Mouse (Mus musculus) MEL (cell line): ENCODE results near the gene Gm42791. TPM values are rescaled to one million over a fixed set of nuclear protein-coding genes. Genes with fewer than 3 reads are reported as not detected.

Experiments
- DNase-seq: peaks from one replicate; pipeline ENCODE4 v3.0.0; 2011; ENCODE audit warnings: low read depth, low spot score
- H3K27ac ChIP-seq: 2 replicates; pipeline ENCODE4 v1.5.1; 2012; ENCODE audit warnings: low read depth, mild to moderate bottlenecking, control low read depth, low read length, moderate library complexity; ENCODE audit not compliant: control insufficient read depth
- H3K27me3 ChIP-seq, 2 experiments: fragments of 150-350 bp in 1 of 2; sonication (generic) in 1 of 2; 2 replicates each; pipeline ENCODE4 v1.6.1; 2012; ENCODE audit warnings: low read length in 2 of 2, mild to moderate bottlenecking in 2 of 2, improper control_type of control experiment in 1 of 2, moderate library complexity in 1 of 2; ENCODE audit not compliant: insufficient read depth in 2 of 2, control insufficient read depth in 1 of 2
- H3K36me3 ChIP-seq, 2 experiments: 2 replicates each; pipeline ENCODE4 v1.6.1; 2012 to 2014; ENCODE audit warnings: low read length in 2 of 2, improper control_type of control experiment in 1 of 2, inconsistent platforms in 1 of 2, mild to moderate bottlenecking in 1 of 2; ENCODE audit not compliant: insufficient read depth in 2 of 2, control insufficient read depth in 1 of 2
- H3K4me1 ChIP-seq, 2 experiments: fragments of 150-350 bp in 1 of 2; sonication (generic) in 1 of 2; 2 replicates each; pipeline ENCODE4 v1.6.1; 2012; ENCODE audit warnings: low read length in 2 of 2, improper control_type of control experiment in 1 of 2, mild to moderate bottlenecking in 1 of 2; ENCODE audit not compliant: insufficient read depth in 2 of 2, control insufficient read depth in 1 of 2
- H3K4me3 ChIP-seq, 2 experiments: fragments of 150-350 bp in 1 of 2; sonication (generic) in 1 of 2; 2 replicates each; pipeline ENCODE4 v1.5.1; 2012; ENCODE audit warnings: low read depth in 2 of 2, low read length in 2 of 2, mild to moderate bottlenecking in 2 of 2, moderate library complexity in 2 of 2, control low read depth in 1 of 2, improper control_type of control experiment in 1 of 2; ENCODE audit not compliant: control insufficient read depth in 1 of 2, insufficient read depth in 1 of 2
- H3K79me2 ChIP-seq: 2 replicates; pipeline ENCODE4 v1.6.1; 2012; ENCODE audit warnings: mild to moderate bottlenecking, low read length, moderate library complexity; ENCODE audit not compliant: control insufficient read depth, poor library complexity, insufficient read depth
- H3K9ac ChIP-seq: 2 replicates; pipeline ENCODE4 v1.6.1; 2012; ENCODE audit warnings: low read depth, mild to moderate bottlenecking, control low read depth, low read length, moderate library complexity; ENCODE audit not compliant: control insufficient read depth, poor library complexity, severe bottlenecking
- H3K9me3 ChIP-seq: fragments of 150-350 bp; sonication (generic); replicated peaks from 2 replicates; pipeline ENCODE4 v1.6.1; 2012; ENCODE audit warnings: mild to moderate bottlenecking, low read length, improper control_type of control experiment, moderate library complexity; ENCODE audit not compliant: insufficient read depth
- BHLHE40 ChIP-seq: IDR thresholded peaks from 2 replicates; pipeline ENCODE4 v1.6.1; 2012; ENCODE audit warnings: low read depth, mild to moderate bottlenecking, inconsistent platforms, low read length, improper control_type of control experiment, borderline replicate concordance
- CHD2 ChIP-seq: IDR thresholded peaks from 2 replicates; pipeline ENCODE4 v1.6.1; 2011; ENCODE audit warnings: low read length, improper control_type of control experiment
- E2F4 ChIP-seq: IDR thresholded peaks from 2 replicates; pipeline ENCODE4 v1.6.1; 2011; ENCODE audit warnings: low read depth, low read length, improper control_type of control experiment, borderline replicate concordance
- EP300 ChIP-seq, 2 experiments: IDR thresholded peaks; 2 replicates each; pipeline ENCODE4 v1.6.1; 2011; ENCODE audit warnings: improper control_type of control experiment in 2 of 2, low read length in 2 of 2, low read depth in 1 of 2, mild to moderate bottlenecking in 1 of 2
- GATA1 ChIP-seq: IDR thresholded peaks from 2 replicates; pipeline ENCODE4 v1.6.1; 2011; ENCODE audit warnings: low read depth, low read length, improper control_type of control experiment
- HCFC1 ChIP-seq: IDR thresholded peaks from 2 replicates; pipeline ENCODE4 v1.6.1; 2012; ENCODE audit warnings: low read depth, mild to moderate bottlenecking, inconsistent platforms, low read length, improper control_type of control experiment, moderate library complexity
- MAX ChIP-seq: IDR thresholded peaks from 2 replicates; pipeline ENCODE4 v1.6.1; 2011; ENCODE audit warnings: low read length, improper control_type of control experiment
- MEF2A ChIP-seq: IDR thresholded peaks from 2 replicates; pipeline ENCODE4 v1.6.1; 2014; ENCODE audit warnings: low read depth, mild to moderate bottlenecking, inconsistent platforms, low read length, improper control_type of control experiment; ENCODE audit not compliant: poor library complexity, insufficient replicate concordance, severe bottlenecking; ENCODE audit errors: extremely low read depth
- MXI1 ChIP-seq: IDR thresholded peaks from 2 replicates; pipeline ENCODE4 v1.6.1; 2011; ENCODE audit warnings: mild to moderate bottlenecking, low read depth, low read length, improper control_type of control experiment
- MYB ChIP-seq: IDR thresholded peaks from 2 replicates; pipeline ENCODE4 v1.6.1; 2011; ENCODE audit warnings: mild to moderate bottlenecking, low read depth, low read length, improper control_type of control experiment
- MYC ChIP-seq: IDR thresholded peaks from 2 replicates; pipeline ENCODE4 v1.6.1; 2011; ENCODE audit warnings: low read depth, mild to moderate bottlenecking, low read length, improper control_type of control experiment, moderate library complexity
- POLR2A ChIP-seq, 2 experiments: IDR thresholded peaks; 2 replicates each; pipeline ENCODE4 v1.6.1; 2011 to 2012; ENCODE audit warnings: low read length in 2 of 2, mild to moderate bottlenecking in 2 of 2, control low read depth in 1 of 2, improper control_type of control experiment in 1 of 2, low read depth in 1 of 2, moderate library complexity in 1 of 2; ENCODE audit not compliant: control insufficient read depth in 1 of 2, insufficient read depth in 1 of 2, poor library complexity in 1 of 2
- POLR2AphosphoS2 ChIP-seq: IDR thresholded peaks from 2 replicates; pipeline ENCODE4 v1.6.1; 2011; ENCODE audit warnings: low read length, improper control_type of control experiment
- POLR2AphosphoS5 ChIP-seq: IDR thresholded peaks from 2 replicates; pipeline ENCODE4 v1.6.1; 2012; ENCODE audit warnings: low read depth, borderline replicate concordance, mild to moderate bottlenecking, inconsistent platforms, low read length, moderate library complexity, mixed read lengths
- RCOR1 ChIP-seq: IDR thresholded peaks from 2 replicates; pipeline ENCODE4 v1.6.1; 2012; ENCODE audit warnings: low read depth, mild to moderate bottlenecking, inconsistent platforms, low read length, improper control_type of control experiment
- SIN3A ChIP-seq: IDR thresholded peaks from 2 replicates; pipeline ENCODE4 v1.6.1; 2012; ENCODE audit warnings: low read length, improper control_type of control experiment, inconsistent platforms
- SMC3 ChIP-seq: IDR thresholded peaks from 2 replicates; pipeline ENCODE4 v1.6.1; 2011; ENCODE audit warnings: low read depth, low read length, improper control_type of control experiment
- TBP ChIP-seq: IDR thresholded peaks from 2 replicates; pipeline ENCODE4 v1.8.0; 2011; ENCODE audit warnings: low read depth, low read length, improper control_type of control experiment
- TCF12 ChIP-seq: IDR thresholded peaks from 2 replicates; pipeline ENCODE4 v1.6.1; 2014; ENCODE audit warnings: low read depth, mild to moderate bottlenecking, inconsistent platforms, low read length, improper control_type of control experiment, moderate library complexity
- USF2 ChIP-seq, 2 experiments: IDR thresholded peaks; 2 replicates each; pipeline ENCODE4 v1.6.1; 2011 to 2012; ENCODE audit warnings: improper control_type of control experiment in 2 of 2, low read length in 2 of 2, borderline replicate concordance in 1 of 2, inconsistent platforms in 1 of 2, low read depth in 1 of 2, mild to moderate bottlenecking in 1 of 2; ENCODE audit not compliant: insufficient read depth in 1 of 2
- ZC3H11A ChIP-seq: IDR thresholded peaks from 2 replicates; pipeline ENCODE4 v1.6.1; 2012; ENCODE audit warnings: low read depth, mild to moderate bottlenecking, inconsistent platforms, low read length, improper control_type of control experiment
- ZKSCAN1 ChIP-seq: IDR thresholded peaks from 2 replicates; pipeline ENCODE4 v1.6.1; 2012; ENCODE audit warnings: low read depth, mild to moderate bottlenecking, inconsistent platforms, low read length, improper control_type of control experiment, moderate library complexity
- polyA plus RNA-seq, 2 experiments: library from polyadenylated mRNA; stranded (reverse) in 1 of 2; unstranded in 1 of 2; fragments of >175 nt in 1 of 2; fragments of >200 nt in 1 of 2; gene quantifications; 2 replicates each; pipeline versions ENCODE4 v1.2.1 to v1.2.4; 2012; ENCODE audit warnings: low replicate concordance in 2 of 2, low read depth in 1 of 2; ENCODE audit not compliant: insufficient read length in 2 of 2, insufficient read depth in 1 of 2, missing spikeins in 1 of 2
- total RNA-seq: library from RNA; depleted of rRNA; stranded (reverse); fragments of 300-350 nt; gene quantifications from 2 replicates; pipeline ENCODE4 v1.2.3, GENCODE M21; 2012

The Gm42791 gene
- total and polyA plus RNA-seq, 3 experiments = 1.2 to 2.1 TPM; not detected in 1

DNA sequence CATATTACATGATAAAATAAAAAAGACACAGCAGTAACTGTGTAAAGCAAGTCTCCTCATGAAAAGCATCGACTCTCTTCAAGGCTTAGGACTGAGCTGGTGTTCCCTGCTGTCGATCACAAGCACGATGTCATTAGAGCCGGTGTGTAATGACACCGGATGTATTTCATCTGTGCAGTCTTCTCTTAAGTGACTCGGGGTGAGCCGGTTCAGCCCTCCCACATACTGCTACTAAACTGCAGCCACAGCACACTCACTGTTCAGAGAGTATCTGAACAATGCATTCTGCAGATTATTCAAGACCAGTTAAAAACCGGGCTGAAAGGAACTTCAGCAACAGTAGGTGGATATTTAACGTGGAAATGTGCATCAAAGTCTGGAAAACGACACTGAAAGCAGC lies 71.5 kb downstream of the Gm42791 start:
- Histone ChIP-seq H3K9me3 (no peaks in the 10 kb centered on the region), H3K36me3 (peaks cover 5 to 15% of the 10 kb centered on the region in 2 experiments)

DNA sequence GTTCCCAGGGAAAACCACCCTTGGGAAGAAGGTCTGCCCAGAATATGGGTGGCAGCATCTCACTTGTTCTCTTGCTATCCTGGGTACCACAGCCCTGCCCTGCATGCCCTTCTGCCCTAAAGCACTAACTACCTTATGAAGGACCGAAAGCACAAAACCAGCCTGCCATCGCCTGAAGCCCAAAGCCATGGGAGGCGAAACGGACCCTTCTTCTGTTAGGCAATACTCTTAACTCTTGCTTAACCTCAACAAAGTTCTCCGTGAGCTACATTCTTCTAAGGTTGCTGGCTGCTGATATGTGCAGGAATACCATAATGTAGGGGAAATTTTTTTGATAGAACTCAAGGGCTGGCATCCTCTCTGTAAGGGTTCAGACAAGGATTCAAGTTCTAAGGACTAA lies 72.2 kb downstream of the Gm42791 start:
- Histone ChIP-seq H3K9me3 (no peaks in the 10 kb centered on the region), H3K4me3 (no peak overlapping the region), H3K27ac (no peak overlapping the region), H3K79me2 (peaks cover 9% of the 10 kb centered on the region), H3K4me1 (peaks cover 0 to 10% of the 10 kb centered on the region in 2 experiments), H3K27me3 (no peaks in the 10 kb centered on the region), H3K9ac (no peak overlapping the region), H3K36me3 (peaks cover 5 to 14% of the 10 kb centered on the region in 2 experiments)
- no peak for DNase-seq
- TF ChIP-seq TBP (no peak), USF2 (IDR thresholded peaks at IDR 0.05; ENCODE audit: borderline replicate concordance in 1 of 2, insufficient read depth in 1 of 2, low read depth in 1 of 2, low read length in 2 of 2) (no peak), TCF12 (no peak), BHLHE40 (no peak), ZKSCAN1 (no peak), MXI1 (no peak), POLR2AphosphoS2 (no peak), CHD2 (no peak), ZC3H11A (no peak), GATA1 (no peak), SMC3 (no peak), SIN3A (no peak), EP300 (IDR thresholded peaks at IDR 0.05; ENCODE audit: low read depth in 1 of 2, low read length in 2 of 2) (no peak), RCOR1 (no peak), MEF2A (no peak), MYB (no peak), E2F4 (no peak), MAX (no peak), POLR2AphosphoS5 (no peak), HCFC1 (no peak)

More for the DNA sequence above, 71.5 kb downstream of the Gm42791 start:
- no peak overlapping the region for H3K9ac ChIP-seq
- DNase-seq = no peak
- peaks cover 13% of the 10 kb centered on the region for H3K79me2 ChIP-seq
- no peaks in the 10 kb centered on the region for H3K27me3 ChIP-seq
- no peak for TF ChIP-seq POLR2A (IDR thresholded peaks at IDR 0.05; ENCODE audit: control insufficient read depth in 1 of 2, insufficient read depth in 1 of 2, low read depth in 1 of 2, low read length in 2 of 2, poor library complexity in 1 of 2)
- TF ChIP-seq BHLHE40 = no peak
- TF ChIP-seq MYC = no peak
- H3K4me1 ChIP-seq = peaks cover 0 to 10% of the 10 kb centered on the region in 2 experiments
- no peak overlapping the region for H3K4me3 ChIP-seq
- H3K27ac ChIP-seq = no peak overlapping the region
